Mouse (Mus musculus) spleen, adult 2 months (tissue): Measurements from ENCODE around the gene Rai1.

Experiments used
- CTCF ChIP-seq: fragments of 200-500 bp; IDR thresholded peaks from 2 replicates; pipeline ENCODE4 v1.5.1; 2011; ENCODE audit warnings: mild to moderate bottlenecking, inconsistent platforms; ENCODE audit not compliant: insufficient read depth, insufficient read length, insufficient replicate concordance; ENCODE audit errors: extremely low read depth
- POLR2A ChIP-seq: fragments of 200-500 bp; IDR thresholded peaks from 2 replicates; pipeline ENCODE4 v1.6.1; 2011; ENCODE audit warnings: low read depth, low read length, inconsistent platforms

- TF ChIP-seq CTCF, result no peak
- no peak for TF ChIP-seq POLR2A
These were observed 111.9 kb downstream of the Rai1 start for GRCm38 (mm10) chr11:60216671-60217070.
